Mouse (Mus musculus) heart, postnatal 0 days (tissue): ENCODE measurements around the gene Taf12.

Source experiments
- CTCF ChIP-seq: IDR thresholded peaks from 2 replicates; pipeline ENCODE4 v1.5.1; 2016; ENCODE audit warnings: antibody characterized with exemption, control low read depth, low read depth
- EP300 ChIP-seq: IDR thresholded peaks from 2 replicates; pipeline ENCODE4 v1.6.1; 2016; ENCODE audit warnings: antibody characterized with exemption, low read depth

DNA sequence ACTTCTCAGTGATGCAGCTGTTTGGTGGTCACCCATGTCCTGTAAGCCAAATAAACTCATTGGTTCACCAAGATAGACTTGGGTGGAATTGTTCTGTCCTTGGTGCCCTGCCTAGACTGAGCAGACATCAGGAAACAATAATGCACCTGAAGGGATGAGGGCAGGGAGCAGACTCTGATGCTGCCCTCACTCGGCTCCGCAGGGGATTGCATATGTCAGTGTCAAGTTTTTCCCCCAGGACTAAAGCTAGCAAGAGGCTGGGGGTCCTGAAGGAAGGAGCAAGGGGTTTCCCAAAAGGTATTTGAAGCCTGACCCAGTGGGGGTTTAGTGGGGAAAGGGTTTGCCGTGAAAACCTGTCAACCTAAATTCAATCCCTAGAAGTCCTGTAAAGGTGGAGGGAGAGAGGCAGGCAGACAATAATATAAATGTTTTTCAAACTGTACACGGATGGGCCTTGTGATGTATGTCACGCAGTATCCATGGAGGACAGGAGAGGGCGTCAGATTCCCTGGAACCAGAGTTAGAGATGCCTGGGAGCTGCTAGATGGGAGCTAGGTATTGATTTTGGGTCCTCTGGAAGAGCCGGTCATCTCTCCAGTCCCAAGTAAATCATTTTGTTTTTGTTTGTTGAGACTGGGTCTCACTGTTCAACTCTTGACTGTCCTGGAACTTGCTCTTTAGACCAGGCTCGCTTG, 21.7 kb downstream of the Taf12 start:
- peak; percentile 29; the same call in 1 of the 2 replicates for TF ChIP-seq CTCF
- TF ChIP-seq EP300: no peak
